ENCODE assay signal across 21 mouse cellular contexts in the genomic region with DNA sequence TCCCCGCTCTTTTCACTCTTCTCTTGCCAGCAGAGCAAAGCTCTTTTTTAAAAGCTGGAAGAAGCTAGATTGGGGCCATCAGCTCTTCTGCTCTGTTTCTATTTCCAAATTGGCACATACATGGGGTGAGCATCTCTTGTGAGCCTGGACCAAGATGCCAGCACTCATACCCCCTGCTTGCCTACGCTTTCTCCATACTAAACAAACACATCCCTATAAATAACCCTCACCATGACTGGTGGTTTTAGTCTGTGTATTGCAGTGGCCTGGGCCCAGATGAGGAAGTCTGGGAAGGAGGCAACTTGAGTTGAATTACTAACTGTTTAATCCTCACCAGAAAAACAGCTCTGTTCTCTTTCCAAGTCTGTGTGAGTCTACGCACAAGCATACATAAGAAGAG.
DNase-seq lines count a peak whose midpoint lies in the region; ATAC-seq and TF ChIP-seq lines count a peak whose summit lies in the region.
"Had no signal": no experiment of that assay in that cellular context is flagged by ENCODE, and none has a peak within 500 bp of the region (broad histone marks: within the 10 kb centered on the region; RNA-seq: fewer than 3 reads in every experiment).

No protein-coding gene starts in this region.

- H3K4me3 ChIP-seq in intestine, embryonic 14.5 days (ENCODE audit: low read depth, low read length), result no peak overlapping the region
- H3K4me3 ChIP-seq in intestine, embryonic 16.5 days (ENCODE audit: low read length), result no peak overlapping the region
- H3K4me3 ChIP-seq in lung, embryonic 16.5 days (ENCODE audit: low read length), result no peak overlapping the region
- H3K4me3 ChIP-seq in lung, adult 2 months (replicated peaks; ENCODE audit: extremely low read depth, low read depth, low read length), result no peak overlapping the region
- no peak overlapping the region for H3K4me3 ChIP-seq in stomach, embryonic 16.5 days (replicated peaks; ENCODE audit: low read length)
- no peak overlapping the region for H3K4me3 ChIP-seq in hindbrain, embryonic 12.5 days
- H3K4me3 ChIP-seq: erythroblast, embryonic 14.5 days; forebrain, embryonic 13.5 days; layer of hippocampus, adult 2 months; limb, embryonic 12.5 days; liver, embryonic 15.5 days; stomach, embryonic 15.5 days had no signal

- H3K9ac ChIP-seq in intestine, embryonic 14.5 days (ENCODE audit: low read length), result no peak overlapping the region
- no peak overlapping the region for H3K9ac ChIP-seq in intestine, embryonic 16.5 days (ENCODE audit: low read depth, low read length)
- H3K9ac ChIP-seq in lung, embryonic 16.5 days (ENCODE audit: low read length), result no peak overlapping the region
- H3K9ac ChIP-seq in stomach, embryonic 16.5 days (ENCODE audit: low read length), result no peak overlapping the region
- H3K9ac ChIP-seq in hindbrain, embryonic 12.5 days, result no peak overlapping the region
- H3K9ac ChIP-seq: forebrain, embryonic 13.5 days; hindbrain, embryonic 14.5 days; limb, embryonic 12.5 days; liver, embryonic 15.5 days; stomach, embryonic 15.5 days had no signal

- no peak overlapping the region for H3K27ac ChIP-seq in intestine, embryonic 14.5 days (ENCODE audit: low read depth)
- no peak overlapping the region; the same call in 1 of the 2 replicates for H3K27ac ChIP-seq in intestine, embryonic 16.5 days (ENCODE audit: low read length)
- 0 out of 2 replicates have a peak overlapping the region, but pooled peaks have one; percentile 14 for H3K27ac ChIP-seq in lung, embryonic 16.5 days (ENCODE audit: low read length)
- H3K27ac ChIP-seq in stomach, embryonic 16.5 days (ENCODE audit: low read length), result no peak overlapping the region
- no peak overlapping the region for H3K27ac ChIP-seq in hindbrain, embryonic 12.5 days
- H3K27ac ChIP-seq: forebrain, embryonic 13.5 days; hindbrain, embryonic 14.5 days; layer of hippocampus, adult 2 months; limb, embryonic 12.5 days; liver, embryonic 15.5 days; stomach, embryonic 15.5 days had no signal

- TF ChIP-seq POLR2A in lung, adult 2 months (IDR thresholded peaks at IDR 0.05; ENCODE audit: borderline replicate concordance, extremely low read depth, low read depth, low read length), result no peak

- H3K27me3 ChIP-seq in intestine, embryonic 14.5 days (replicated peaks; ENCODE audit: control insufficient read depth, insufficient read depth, low read length), result no peaks in the 10 kb centered on the region
- no peaks in the 10 kb centered on the region for H3K27me3 ChIP-seq in intestine, embryonic 16.5 days (replicated peaks; ENCODE audit: control insufficient read depth, insufficient read depth, low read length)
- H3K27me3 ChIP-seq in lung, embryonic 16.5 days (ENCODE audit: control insufficient read depth, insufficient read depth, low read depth, low read length), result no peaks in the 10 kb centered on the region
- H3K27me3 ChIP-seq in stomach, embryonic 16.5 days (ENCODE audit: control insufficient read depth, insufficient read depth, low read length), result no peaks in the 10 kb centered on the region
- H3K27me3 ChIP-seq in hindbrain, embryonic 12.5 days, result no peaks in the 10 kb centered on the region
- H3K27me3 ChIP-seq: forebrain, embryonic 13.5 days; stomach, embryonic 15.5 days had no signal

- peak; percentile 52 for DNase-seq in intestine, embryonic 14.5 days (ENCODE audit: low spot score)
- no peak for DNase-seq in lung, adult 2 months
- DNase-seq in retina, postnatal 1 day, result no peak
- DNase-seq: B cell, adult 2 months; cerebellum, adult 2 months; cerebellum, postnatal 36 days; gastrocnemius, postnatal 10 days; kidney, adult 11 months had no signal

- no peak for TF ChIP-seq CTCF in lung, adult 2 months (IDR thresholded peaks at IDR 0.05; ENCODE audit: insufficient read depth, low read length)

- no peaks in the 10 kb centered on the region for H3K9me3 ChIP-seq in intestine, embryonic 14.5 days (ENCODE audit: control insufficient read depth, low read length)
- H3K9me3 ChIP-seq in intestine, embryonic 16.5 days (ENCODE audit: control insufficient read depth, low read length), result no peaks in the 10 kb centered on the region
- no peaks in the 10 kb centered on the region for H3K9me3 ChIP-seq in lung, embryonic 16.5 days (ENCODE audit: control insufficient read depth, low read length)
- no peaks in the 10 kb centered on the region for H3K9me3 ChIP-seq in stomach, embryonic 16.5 days (replicated peaks; ENCODE audit: control insufficient read depth, low read length)
- H3K9me3 ChIP-seq in hindbrain, embryonic 12.5 days (replicated peaks), result no peaks in the 10 kb centered on the region
- H3K9me3 ChIP-seq: forebrain, embryonic 13.5 days; limb, embryonic 12.5 days; liver, embryonic 15.5 days; stomach, embryonic 15.5 days had no signal

- H3K4me2 ChIP-seq in intestine, embryonic 14.5 days (ENCODE audit: low read length), result no peak overlapping the region
- no peak overlapping the region for H3K4me2 ChIP-seq in intestine, embryonic 16.5 days (ENCODE audit: low read depth, low read length)
- no peak overlapping the region for H3K4me2 ChIP-seq in lung, embryonic 16.5 days (ENCODE audit: low read depth, low read length)
- H3K4me2 ChIP-seq in stomach, embryonic 16.5 days (ENCODE audit: low read depth, low read length), result no peak overlapping the region
- no peak overlapping the region for H3K4me2 ChIP-seq in hindbrain, embryonic 12.5 days (replicated peaks)
- H3K4me2 ChIP-seq: forebrain, embryonic 13.5 days; hindbrain, embryonic 14.5 days; limb, embryonic 12.5 days; midbrain, embryonic 11.5 days; stomach, embryonic 15.5 days had no signal

- ATAC-seq in intestine, embryonic 14.5 days (replicated peaks; ENCODE audit: low FRiP score, low TSS enrichment, low read depth), result no peak
- no peak for ATAC-seq in intestine, embryonic 16.5 days
- ATAC-seq in lung, embryonic 16.5 days (ENCODE audit: low read depth), result peak; percentile 65
- peak; percentile 57 to 67 for ATAC-seq in hematopoietic stem cell, adult 5-6 weeks (replicated peaks in 1 of 2; ENCODE audit: insufficient read depth in 1 of 2, low FRiP score in 2 of 2, low TSS enrichment in 1 of 2, low read depth in 1 of 2, poor library complexity in 2 of 2, severe bottlenecking in 2 of 2)
- ATAC-seq in stomach, embryonic 16.5 days (ENCODE audit: insufficient read depth, low FRiP score), result peak; percentile 13; the same call in 1 of the 2 replicates
- no peak for ATAC-seq in hindbrain, embryonic 12.5 days (ENCODE audit: low FRiP score)
- ATAC-seq: forebrain, embryonic 13.5 days had no signal

- H3K4me1 ChIP-seq in intestine, embryonic 14.5 days (replicated peaks; ENCODE audit: control insufficient read depth, insufficient read depth, low read length), result no peaks in the 10 kb centered on the region; the same call in 1 of the 2 replicates
- 0 out of 2 replicates have a peak, but pooled peaks cover 3% of the 10 kb centered on the region for H3K4me1 ChIP-seq in intestine, embryonic 16.5 days (ENCODE audit: control insufficient read depth, insufficient read depth, low read length)
- H3K4me1 ChIP-seq in lung, embryonic 16.5 days (replicated peaks; ENCODE audit: control insufficient read depth, insufficient read depth, low read length), result no peaks in the 10 kb centered on the region
- H3K4me1 ChIP-seq in lung, adult 2 months (ENCODE audit: control insufficient read depth, insufficient read depth, low read length), result no peaks in the 10 kb centered on the region; the same call in 1 of the 2 replicates
- H3K4me1 ChIP-seq in stomach, embryonic 16.5 days (ENCODE audit: control insufficient read depth, insufficient read depth, low read length), result no peaks in the 10 kb centered on the region
- H3K4me1 ChIP-seq in hindbrain, embryonic 12.5 days, result no peaks in the 10 kb centered on the region
- H3K4me1 ChIP-seq: forebrain, embryonic 13.5 days; stomach, embryonic 15.5 days had no signal

- no peaks in the 10 kb centered on the region for H3K36me3 ChIP-seq in intestine, embryonic 14.5 days (ENCODE audit: control insufficient read depth, insufficient read depth, low read length)
- H3K36me3 ChIP-seq in intestine, embryonic 16.5 days (ENCODE audit: control insufficient read depth, insufficient read depth, low read length), result no peaks in the 10 kb centered on the region
- H3K36me3 ChIP-seq in lung, embryonic 16.5 days (ENCODE audit: control insufficient read depth, insufficient read depth, low read length), result no peaks in the 10 kb centered on the region
- H3K36me3 ChIP-seq in stomach, embryonic 16.5 days (ENCODE audit: control insufficient read depth, insufficient read depth, low read length), result no peaks in the 10 kb centered on the region
- no peaks in the 10 kb centered on the region for H3K36me3 ChIP-seq in hindbrain, embryonic 12.5 days
- H3K36me3 ChIP-seq: limb, embryonic 12.5 days; liver, embryonic 15.5 days; stomach, embryonic 15.5 days had no signal

- WGBS in intestine, embryonic 14.5 days, result 42% methylated on average over 3 of the region's 3 CpGs
- 62% methylated on average over 3 of the region's 3 CpGs for WGBS in intestine, embryonic 16.5 days
- WGBS in lung, embryonic 16.5 days, result 54% methylated on average over 3 of the region's 3 CpGs
- WGBS in lung, adult 2 months, result 60% methylated on average over 3 of the region's 3 CpGs
- WGBS in stomach, embryonic 16.5 days, result 48% methylated on average over 3 of the region's 3 CpGs
- 93% methylated on average over 3 of the region's 3 CpGs for WGBS in hindbrain, embryonic 12.5 days

Comparison
In these comparisons a context has a peak if more than half of its experiments do, and no peak if none do; other contexts are left out.
1. ATAC-seq: peak in lung, embryonic 16.5 days (single experiment), hematopoietic stem cell, adult 5-6 weeks (2 of 2) and stomach, embryonic 16.5 days (single experiment); none in intestine, embryonic 14.5 days (single experiment), intestine, embryonic 16.5 days (single experiment) and hindbrain, embryonic 12.5 days (single experiment).